Mouse (Mus musculus) embryonic fibroblast, embryonic 13.5 days (primary cell): ENCODE data around the gene Galnt17. TPM values are rescaled to one million over a fixed set of nuclear protein-coding genes. Genes with fewer than 3 reads are reported as not detected.

Source experiments
- H3K27ac ChIP-seq: 2 replicates; pipeline ENCODE4 v1.5.1; 2012; ENCODE audit warnings: low read length, control low read depth, inconsistent platforms; ENCODE audit not compliant: insufficient read depth
- H3K4me1 ChIP-seq: 2 replicates; pipeline ENCODE4 v1.6.1; 2011; ENCODE audit warnings: low read length; ENCODE audit not compliant: control insufficient read depth, insufficient read depth
- H3K4me3 ChIP-seq: 2 replicates; pipeline ENCODE4 v1.5.1; 2011; ENCODE audit warnings: mild to moderate bottlenecking, control low read depth, low read length; ENCODE audit not compliant: insufficient read depth
- CTCF ChIP-seq: IDR thresholded peaks from 2 replicates; pipeline ENCODE4 v1.5.1; 2011; ENCODE audit warnings: mild to moderate bottlenecking, control low read depth, low read length, moderate library complexity, borderline replicate concordance; ENCODE audit not compliant: insufficient read depth
- POLR2A ChIP-seq: IDR thresholded peaks from 2 replicates; pipeline ENCODE4 v1.6.1; 2011; ENCODE audit warnings: low read depth, mild to moderate bottlenecking, control low read depth, low read length, moderate library complexity
- polyA plus RNA-seq: library from polyadenylated mRNA; stranded (reverse); fragments of >200 nt; gene quantifications from 2 replicates; pipeline ENCODE4 v1.2.4, GENCODE M21; 2011; ENCODE audit warnings: low read depth; ENCODE audit not compliant: missing spikeins, insufficient read length

Gene Galnt17
- polyA plus RNA-seq, 1 experiment = 34.5 TPM

DNA sequence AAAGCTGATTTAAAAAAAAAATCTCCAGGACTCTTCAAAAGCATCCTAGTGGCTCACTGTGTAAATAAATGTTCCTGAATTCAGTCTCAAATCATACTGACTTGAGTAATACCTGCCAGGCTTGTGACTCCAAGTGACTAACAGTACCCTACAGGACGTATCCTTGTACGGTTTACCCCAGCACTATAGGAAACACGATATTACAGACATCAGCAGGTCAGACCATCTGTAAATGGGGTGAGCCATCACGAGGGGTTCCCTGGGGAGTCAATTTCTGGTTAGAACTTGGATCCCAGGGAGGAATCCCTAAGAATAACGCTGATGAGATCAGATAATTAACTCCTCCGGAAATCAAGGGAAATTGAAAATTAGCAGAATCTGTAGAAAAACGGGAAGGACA is 294.5 kb downstream of the Galnt17 start:
- TF ChIP-seq CTCF (no peak), POLR2A (no peak)
- no peak overlapping the region for H3K4me3 ChIP-seq
- H3K27ac ChIP-seq = no peak overlapping the region
- H3K4me1 ChIP-seq = peaks cover 3% of the 10 kb centered on the region; the same call in 1 of the 2 replicates

DNA sequence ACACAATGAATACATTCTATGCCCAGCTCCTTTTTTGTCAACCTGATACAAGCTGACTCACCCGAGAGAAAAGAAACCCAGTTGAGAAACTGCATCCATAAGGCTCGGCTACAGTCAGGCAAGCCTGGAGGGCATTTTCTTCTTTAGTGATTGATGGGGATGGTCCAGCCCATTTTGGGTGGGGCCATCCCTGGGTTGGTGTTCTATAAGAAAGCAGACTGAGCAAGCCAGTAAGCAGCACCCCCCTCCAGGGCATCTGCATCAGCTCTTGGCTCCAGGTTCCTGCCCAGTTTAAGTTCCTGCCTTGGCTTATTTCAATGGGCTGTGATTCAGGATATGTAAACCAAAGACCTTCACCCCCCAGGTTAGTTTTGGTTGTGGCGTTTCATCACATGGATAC is 295.2 kb downstream of the Galnt17 start:
- Histone ChIP-seq H3K4me1 (peaks cover 3% of the 10 kb centered on the region; the same call in 1 of the 2 replicates), H3K27ac (no peak overlapping the region), H3K4me3 (no peak overlapping the region)
- TF ChIP-seq CTCF (no peak), POLR2A (no peak)

DNA sequence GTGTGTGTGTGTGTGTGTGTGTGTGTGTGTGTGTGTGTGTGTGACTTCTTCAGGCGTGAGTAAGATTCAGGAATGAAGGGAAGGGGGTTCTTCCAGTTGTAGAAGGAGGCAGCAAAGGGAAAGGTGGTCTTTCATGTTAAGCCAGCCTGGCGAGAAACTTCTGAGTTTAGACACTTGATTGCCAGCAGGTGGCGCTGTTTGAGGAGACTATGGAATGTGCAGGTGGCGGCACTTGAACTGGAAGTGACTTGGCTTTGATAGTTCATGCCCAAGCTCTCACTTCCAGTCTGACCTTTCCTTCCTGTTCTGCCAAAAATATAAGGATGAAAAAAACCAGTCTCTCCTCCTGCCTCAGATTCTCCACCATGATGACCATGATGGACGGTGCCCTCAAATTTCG is 298.8 kb downstream of the Galnt17 start:
- Histone ChIP-seq H3K27ac (no peak overlapping the region), H3K4me1 (peaks cover 3% of the 10 kb centered on the region), H3K4me3 (no peak overlapping the region)
- 0 out of 2 replicates have a peak, but pooled peaks have one; percentile 6 for TF ChIP-seq CTCF
- TF ChIP-seq POLR2A = no peak

DNA sequence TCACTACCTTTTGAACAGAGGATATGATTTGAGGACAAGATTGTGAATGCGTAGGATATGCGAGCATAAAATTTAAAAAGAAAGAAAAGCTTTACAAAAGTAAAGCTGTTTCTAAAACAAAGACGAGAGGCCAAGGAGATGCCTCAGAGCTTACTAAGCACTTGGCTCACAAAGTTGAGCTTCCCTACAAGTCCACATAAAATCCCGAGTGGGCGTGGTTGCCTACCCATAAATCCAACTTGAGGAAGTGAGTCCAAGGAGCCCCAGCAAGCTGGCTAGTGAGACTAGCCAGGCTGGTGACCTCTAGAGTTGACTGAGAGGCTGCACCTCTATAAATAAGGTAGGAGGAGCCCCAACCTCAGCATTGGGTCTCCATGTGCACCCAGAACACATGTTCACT is 299.8 kb downstream of the Galnt17 start:
- H3K27ac ChIP-seq = peak overlapping the region; percentile 90
- peaks cover 3% of the 10 kb centered on the region for H3K4me1 ChIP-seq
- no peak overlapping the region for H3K4me3 ChIP-seq
- TF ChIP-seq POLR2A (no peak), CTCF (no peak)

DNA sequence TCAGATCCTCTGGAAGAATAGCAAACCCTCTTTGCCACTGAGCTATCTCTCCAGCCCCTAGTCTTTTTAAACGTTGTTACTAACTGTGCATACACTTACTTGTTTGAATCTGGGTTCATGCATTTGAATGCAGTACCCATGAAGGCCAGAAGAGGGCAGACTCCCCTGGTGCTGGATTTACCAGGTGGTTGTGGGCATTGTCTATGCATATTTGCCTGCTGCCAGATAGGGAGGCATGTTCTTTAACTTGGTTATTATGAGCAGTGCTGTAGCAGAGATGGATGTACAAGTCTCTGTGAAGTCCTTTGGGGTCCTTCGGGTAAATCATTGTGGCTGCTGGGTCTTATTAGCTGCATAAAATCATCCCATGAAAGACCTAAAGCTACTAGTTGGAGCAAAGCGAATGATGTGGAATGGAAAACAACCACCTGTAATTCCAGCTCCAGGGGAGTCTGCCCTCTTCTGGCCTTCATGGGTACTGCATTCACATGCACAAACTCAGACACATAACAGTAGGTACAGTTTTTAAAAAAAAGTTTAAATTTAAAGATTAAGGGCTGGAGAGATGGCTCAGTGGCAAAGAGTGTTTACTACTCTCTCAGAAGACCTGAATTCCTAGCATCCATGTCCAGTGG is 300.3 kb downstream of the Galnt17 start:
- Histone ChIP-seq H3K4me1 (peaks cover 3% of the 10 kb centered on the region), H3K4me3 (no peak overlapping the region), H3K27ac (peak overlapping the region; percentile 90)
- TF ChIP-seq CTCF (no peak), POLR2A (no peak)

DNA sequence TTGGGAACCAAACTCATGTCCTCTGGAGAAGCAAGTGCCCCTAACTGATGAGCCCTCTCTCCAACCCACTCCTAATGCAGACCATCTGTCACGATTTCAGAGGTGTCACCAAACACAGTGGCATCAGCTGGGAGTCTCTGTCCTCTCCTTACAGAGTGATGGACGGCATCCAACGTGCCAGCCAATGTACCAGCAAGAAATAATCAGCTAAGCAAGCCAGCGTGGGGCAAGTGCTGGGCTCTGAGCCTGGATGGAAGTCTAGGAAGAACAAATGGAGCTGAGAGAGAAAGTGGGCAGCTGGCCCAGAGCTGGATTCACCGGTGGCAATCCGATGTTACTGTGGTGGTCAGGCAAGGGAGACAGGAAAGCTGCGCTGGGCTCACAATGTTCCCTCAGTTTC is 301.1 kb downstream of the Galnt17 start:
- Histone ChIP-seq H3K4me1 (peaks cover 3% of the 10 kb centered on the region), H3K27ac (no peak overlapping the region), H3K4me3 (no peak overlapping the region)
- TF ChIP-seq POLR2A = no peak
- TF ChIP-seq CTCF = no peak

DNA sequence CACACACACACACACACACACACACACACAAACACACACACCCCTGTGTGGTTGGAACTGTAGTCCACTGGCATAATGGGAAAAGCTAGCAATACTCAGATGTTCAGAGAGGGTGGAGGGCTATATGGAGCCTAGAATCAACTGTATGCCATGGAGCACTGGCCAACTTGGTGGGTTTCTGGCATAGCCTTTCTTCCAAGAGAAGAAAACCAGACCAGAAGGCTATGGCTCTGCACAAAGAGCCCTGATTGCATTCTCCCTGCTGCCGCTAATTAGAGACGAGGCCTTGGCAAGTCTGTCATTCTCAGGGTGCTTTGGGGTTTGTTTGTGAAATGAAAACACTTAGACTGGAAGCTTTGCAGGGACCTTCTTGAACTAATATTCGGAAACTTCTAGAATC is 301.8 kb downstream of the Galnt17 start:
- TF ChIP-seq CTCF (no peak), POLR2A (no peak)
- H3K4me3 ChIP-seq = no peak overlapping the region
- H3K4me1 ChIP-seq = peaks cover 3% of the 10 kb centered on the region
- no peak overlapping the region for H3K27ac ChIP-seq

DNA sequence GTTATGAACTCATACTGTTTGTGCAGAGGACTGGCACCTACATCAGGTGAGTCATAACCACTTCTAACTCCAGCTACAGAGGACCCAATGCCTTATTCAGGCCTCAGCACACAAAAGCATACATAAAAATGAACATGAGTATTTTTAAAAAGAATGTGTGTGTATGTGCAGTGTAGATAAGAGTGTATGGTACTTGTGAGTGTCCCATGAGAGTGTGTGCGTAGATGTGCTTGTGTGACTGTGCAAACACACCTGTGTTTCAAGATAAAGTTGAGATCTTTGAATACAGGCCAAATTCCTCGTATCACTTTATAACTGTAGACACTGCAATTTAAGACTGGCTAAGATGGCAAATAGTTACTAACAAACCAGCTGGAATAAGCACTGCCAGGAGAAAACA is 307.7 kb downstream of the Galnt17 start:
- no peak overlapping the region for H3K27ac ChIP-seq
- no peak overlapping the region for H3K4me3 ChIP-seq
- no peaks in the 10 kb centered on the region for H3K4me1 ChIP-seq
- TF ChIP-seq CTCF (no peak), POLR2A (no peak)

DNA sequence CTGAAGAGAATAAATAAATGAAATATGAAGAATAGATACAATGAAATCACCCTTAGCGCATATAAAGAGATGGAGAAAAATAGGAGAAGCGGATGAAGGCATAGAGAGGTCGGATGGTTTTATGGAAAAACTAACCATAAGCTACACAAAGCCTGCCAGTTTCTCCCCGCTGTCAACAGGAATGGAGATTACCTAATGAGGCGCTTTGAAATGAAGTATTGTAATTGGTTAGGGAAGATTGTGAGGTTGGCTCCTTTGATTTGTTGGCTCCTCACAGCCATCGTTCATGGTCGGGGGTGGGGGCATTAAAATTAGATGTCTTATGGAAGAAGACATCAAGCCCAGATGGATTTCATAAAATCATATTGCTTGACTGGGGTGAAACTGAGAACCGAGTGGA is 329.0 kb downstream of the Galnt17 start:
- TF ChIP-seq POLR2A (no peak), CTCF (no peak)
- Histone ChIP-seq H3K27ac (no peak overlapping the region), H3K4me1 (no peaks in the 10 kb centered on the region; the same call in 1 of the 2 replicates), H3K4me3 (no peak overlapping the region)

DNA sequence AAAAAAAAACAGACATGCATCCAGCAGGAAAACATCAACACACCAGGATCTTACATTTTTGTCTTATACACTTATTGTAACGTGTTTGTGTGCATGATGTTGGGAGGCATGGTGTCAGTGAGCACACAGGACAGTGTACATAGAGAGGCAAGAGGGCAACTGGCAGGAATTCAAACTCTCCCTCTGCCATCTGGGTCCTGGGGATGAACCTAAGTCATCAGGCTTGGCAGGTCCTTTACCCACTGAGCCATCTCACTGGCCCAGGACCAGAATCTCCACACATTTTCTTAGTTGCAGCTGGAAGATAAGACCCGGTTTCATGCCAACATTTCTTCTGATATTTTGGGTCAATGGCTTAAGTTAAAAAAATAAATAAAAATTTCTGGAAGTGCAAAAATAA is 329.4 kb downstream of the Galnt17 start:
- TF ChIP-seq POLR2A (no peak), CTCF (no peak)
- Histone ChIP-seq H3K4me3 (no peak overlapping the region), H3K4me1 (no peaks in the 10 kb centered on the region; the same call in 1 of the 2 replicates), H3K27ac (no peak overlapping the region)
